Mouse (Mus musculus) heart, adult 2 months (tissue): ENCODE results near the gene Tmem41b. TPM values are rescaled to one million over a fixed set of nuclear protein-coding genes. Genes with fewer than 3 reads are reported as not detected.

Experiments used
- DNase-seq, 2 experiments: peaks; one replicate each; pipeline ENCODE4 v3.0.0; 2021
- H3K27ac ChIP-seq: fragments of 200-600 bp; 2 replicates; pipeline ENCODE4 v1.8.1; 2022
- H3K27me3 ChIP-seq: fragments of 200-500 bp; 2 replicates; pipeline ENCODE4 v1.6.1; 2012; ENCODE audit warnings: mild to moderate bottlenecking, low read length, inconsistent platforms, mixed read lengths; ENCODE audit not compliant: control insufficient read depth, insufficient read depth
- H3K36me3 ChIP-seq: fragments of 200-500 bp; 2 replicates; pipeline ENCODE4 v1.6.1; 2012; ENCODE audit warnings: low read length, inconsistent platforms; ENCODE audit not compliant: control insufficient read depth, insufficient read depth
- H3K4me1 ChIP-seq: fragments of 200-500 bp; 2 replicates; pipeline ENCODE4 v1.6.1; 2011; ENCODE audit warnings: low read length; ENCODE audit not compliant: control insufficient read depth, insufficient read depth
- H3K4me3 ChIP-seq: fragments of 200-600 bp; 2 replicates; pipeline ENCODE4 v1.8.1; 2022
- H3K79me2 ChIP-seq: fragments of 200-500 bp; replicated peaks from 2 replicates; pipeline ENCODE4 v1.6.1; 2012; ENCODE audit warnings: mild to moderate bottlenecking, inconsistent platforms, low read length, moderate library complexity, mixed read lengths; ENCODE audit not compliant: control insufficient read depth, insufficient read depth
- H3K9ac ChIP-seq: fragments of 200-500 bp; 2 replicates; pipeline ENCODE4 v1.6.1; 2012; ENCODE audit warnings: low read depth, mild to moderate bottlenecking, control low read depth, inconsistent platforms, low read length, mixed read lengths
- CTCF ChIP-seq: fragments of 200-600 bp; IDR thresholded peaks from 2 replicates; pipeline ENCODE4 v1.8.1; 2022; ENCODE audit warnings: antibody characterized with exemption, mild to moderate bottlenecking, moderate library complexity
- EP300 ChIP-seq: fragments of 200-500 bp; IDR thresholded peaks from 2 replicates; pipeline ENCODE4 v1.6.1; 2011; ENCODE audit warnings: low read depth, low read length, control low read depth; ENCODE audit not compliant: insufficient read depth
- POLR2A ChIP-seq: fragments of 200-500 bp; IDR thresholded peaks from 2 replicates; pipeline ENCODE4 v1.6.1; 2011; ENCODE audit warnings: mild to moderate bottlenecking, low read depth, low read length, control low read depth; ENCODE audit not compliant: insufficient read depth
- WGBS: fragments of 180-500 bp; shearing (Covaris S2); methylation state at CpG from one replicate; pipeline ENCODE4 v1.1.7; 2018; 5-methylcytosine and 5-hydroxymethylcytosine counted together
- intact Hi-C: fragments of 180-260 bp; cut with DNase I; formaldehyde crosslinking; loops from one replicate; pipeline ENCODE4 v1.15.1; 2025
- polyA plus RNA-seq: library from polyadenylated mRNA; depleted of rRNA; stranded (reverse); fragments of >200 nt; gene quantifications from 2 replicates; pipeline ENCODE4 v1.2.3, GENCODE M21; 2012; rRNA removed
- total RNA-seq, 2 experiments: library from RNA; stranded (reverse); gene quantifications; 2 replicates each; pipeline ENCODE4 v1.2.3; 2021

Gene Tmem41b
- total and polyA plus RNA-seq, 3 experiments, result 22.2 to 55.6 (median 51.1) TPM

DNA sequence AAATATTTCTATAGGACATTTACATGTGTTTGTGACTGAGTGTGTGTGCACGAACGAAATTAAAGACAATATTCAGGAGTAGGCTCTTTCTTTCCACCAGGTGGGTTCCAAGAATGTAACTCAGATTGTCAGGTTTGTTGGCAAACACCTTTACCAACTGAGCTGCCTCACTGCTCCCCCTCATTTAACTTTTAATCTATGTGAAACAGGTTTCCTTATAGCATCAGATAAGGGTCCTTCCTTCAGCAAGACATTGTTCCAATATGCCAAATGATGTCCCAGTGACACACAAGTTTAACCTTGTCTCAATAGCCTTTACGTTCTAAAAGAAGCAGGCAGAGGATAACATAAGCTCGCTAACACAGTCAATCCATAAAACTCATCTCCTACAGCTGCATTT lies 63.8 kb downstream of the Tmem41b start:
- DNase-seq, result no peak
- WGBS, result 84% methylated on average over 4 of the region's 4 CpGs
- no peak overlapping the region for H3K4me3 ChIP-seq
- H3K27me3 ChIP-seq, result no peaks in the 10 kb centered on the region
- no peak overlapping the region for H3K9ac ChIP-seq
- TF ChIP-seq CTCF, result no peak
- no peak for TF ChIP-seq EP300
- no peak for TF ChIP-seq POLR2A
- no peak overlapping the region for H3K27ac ChIP-seq
- H3K4me1 ChIP-seq, result no peaks in the 10 kb centered on the region; the same call in 1 of the 2 replicates
- peaks cover 4% of the 10 kb centered on the region; the same call in 1 of the 2 replicates for H3K36me3 ChIP-seq
- intact Hi-C loops, result no loop called here
- H3K79me2 ChIP-seq, result no peaks in the 10 kb centered on the region

Other genes starting within 250 kb of the Tmem41b start
- gene Tmem9b, start 234.1 kb downstream of the Tmem41b start, total RNA-seq, result 10 to 100 TPM; 28.1 to 34.3 TPM
- gene Tmem9b, start 234.1 kb downstream of the Tmem41b start, polyA plus RNA-seq, result 35.4 and 61.2 TPM in 2 replicates
- gene Nrip3, start 204.9 kb downstream of the Tmem41b start, total RNA-seq, result under 1 TPM; 0.05 to 0.36 TPM
- gene Nrip3, start 204.9 kb downstream of the Tmem41b start, polyA plus RNA-seq, result 0.10 and 0.15 TPM in 2 replicates
- 10 to 100 TPM; 21.0 to 22.1 TPM for gene Scube2, start 121.2 kb downstream of the Tmem41b start, total RNA-seq
- 14.1 and 26.0 TPM in 2 replicates for gene Scube2, start 121.2 kb downstream of the Tmem41b start, polyA plus RNA-seq
- 100 to 1,000 TPM; 106 to 136 TPM for gene Dennd5a, start 26.5 kb downstream of the Tmem41b start, total RNA-seq
- 106 and 165 TPM in 2 replicates for gene Dennd5a, start 26.5 kb downstream of the Tmem41b start, polyA plus RNA-seq
- gene Ipo7, start 31.3 kb upstream of the Tmem41b start, total RNA-seq, result 10 to 100 TPM; 85.0 to 99.4 TPM
- gene Ipo7, start 31.3 kb upstream of the Tmem41b start, polyA plus RNA-seq, result 19.7 and 41.8 TPM in 2 replicates
- 10 to 100 TPM in 1 of 2 experiments, 1 to 10 TPM in 1; 8.6 to 10.5 TPM for gene Zfp143, start 74.3 kb upstream of the Tmem41b start, total RNA-seq
- gene Zfp143, start 74.3 kb upstream of the Tmem41b start, polyA plus RNA-seq, result 8.4 and 10.5 TPM in 2 replicates
- 1 to 10 TPM; 8.3 to 8.6 TPM for gene Wee1, start 135.1 kb upstream of the Tmem41b start, total RNA-seq
- gene Wee1, start 135.1 kb upstream of the Tmem41b start, polyA plus RNA-seq, result 2.7 and 4.5 TPM in 2 replicates
- gene Swap70, start 234.8 kb upstream of the Tmem41b start, total RNA-seq, result 10 to 100 TPM; 12.1 to 12.7 TPM
- gene Swap70, start 234.8 kb upstream of the Tmem41b start, polyA plus RNA-seq, result 7.7 and 8.8 TPM in 2 replicates